Mouse (Mus musculus) ES-Bruce4 (cell line): ENCODE data around the gene Krt16. TPM values are rescaled to one million over a fixed set of nuclear protein-coding genes. Genes with fewer than 3 reads are reported as not detected.

Experiments used
- H3K27ac ChIP-seq: 2 replicates; pipeline ENCODE4 v1.5.1; 2012; ENCODE audit warnings: low read length, inconsistent platforms; ENCODE audit not compliant: insufficient read depth
- H3K27me3 ChIP-seq: 2 replicates; pipeline ENCODE4 v1.6.1; 2012; ENCODE audit warnings: mild to moderate bottlenecking, low read length, inconsistent platforms; ENCODE audit not compliant: control insufficient read depth, poor library complexity, insufficient read depth, severe bottlenecking
- H3K36me3 ChIP-seq: 2 replicates; pipeline ENCODE4 v1.6.1; 2012; ENCODE audit warnings: inconsistent platforms, mild to moderate bottlenecking, low read length, moderate library complexity; ENCODE audit not compliant: control insufficient read depth, poor library complexity, insufficient read depth, severe bottlenecking
- H3K4me1 ChIP-seq: one replicate; pipeline ENCODE4 v1.8.1; 2011; ENCODE audit warnings: low read length; ENCODE audit not compliant: control insufficient read depth, insufficient read depth
- H3K4me3 ChIP-seq: 2 replicates; pipeline ENCODE4 v1.5.1; 2011; ENCODE audit warnings: low read depth, mild to moderate bottlenecking, low read length
- H3K9ac ChIP-seq: 2 replicates; pipeline ENCODE4 v1.6.1; 2012; ENCODE audit warnings: low read depth, mild to moderate bottlenecking, inconsistent platforms; ENCODE audit not compliant: poor library complexity, severe bottlenecking
- H3K9me3 ChIP-seq: replicated peaks from 2 replicates; pipeline ENCODE4 v1.6.1; 2012; ENCODE audit warnings: mild to moderate bottlenecking, low read length, inconsistent platforms; ENCODE audit not compliant: control insufficient read depth, poor library complexity, insufficient read depth, severe bottlenecking
- CTCF ChIP-seq: IDR thresholded peaks from one replicate; pipeline ENCODE4 v1.8.1; 2011; ENCODE audit warnings: low read depth, low read length
- EP300 ChIP-seq: IDR thresholded peaks from 2 replicates; pipeline ENCODE4 v1.6.1; 2011; ENCODE audit warnings: low read depth, low read length; ENCODE audit not compliant: insufficient read depth
- POLR2A ChIP-seq: IDR thresholded peaks from one replicate; pipeline ENCODE4 v1.8.1; 2011; ENCODE audit warnings: low read length; ENCODE audit not compliant: insufficient read depth
- polyA plus RNA-seq: library from polyadenylated mRNA; stranded (reverse); fragments of >200 nt; gene quantifications from 2 replicates; pipeline ENCODE4 v1.2.4, GENCODE M21; 2011; ENCODE audit warnings: low read depth; ENCODE audit not compliant: missing spikeins, insufficient read depth, insufficient read length

The Krt16 gene
- polyA plus RNA-seq, 1 experiment: not detected

GRCm38 (mm10) chr11:100277726-100278480, 29.2 kb upstream of the Krt16 start:
- peak overlapping the region; percentile 79 for H3K27ac ChIP-seq
- TF ChIP-seq CTCF (no peak), EP300 (no peak), POLR2A (no peak)

GRCm38 (mm10) chr11:100275466-100275865, 26.8 kb upstream of the Krt16 start:
- Histone ChIP-seq H3K27me3 (no peaks in the 10 kb centered on the region), H3K4me3 (no peak overlapping the region), H3K9me3 (no peaks in the 10 kb centered on the region), H3K4me1 (peaks cover 16% of the 10 kb centered on the region), H3K9ac (peak overlapping the region; percentile 1), H3K27ac (peak overlapping the region; percentile 94), H3K36me3 (no peaks in the 10 kb centered on the region)
- no peak for TF ChIP-seq POLR2A
- no peak for TF ChIP-seq CTCF
- TF ChIP-seq EP300: peak; percentile 48; the same call in 1 of the 2 replicates

More at GRCm38 (mm10) chr11:100277726-100278480, 29.2 kb upstream of the Krt16 start:
- Histone ChIP-seq H3K4me1 (peaks cover 11% of the 10 kb centered on the region), H3K4me3 (peak overlapping the region; percentile 45), H3K9ac (peak overlapping the region; percentile 22; the same call in 1 of the 2 replicates), H3K36me3 (no peaks in the 10 kb centered on the region), H3K9me3 (no peaks in the 10 kb centered on the region), H3K27me3 (no peaks in the 10 kb centered on the region)

DNA sequence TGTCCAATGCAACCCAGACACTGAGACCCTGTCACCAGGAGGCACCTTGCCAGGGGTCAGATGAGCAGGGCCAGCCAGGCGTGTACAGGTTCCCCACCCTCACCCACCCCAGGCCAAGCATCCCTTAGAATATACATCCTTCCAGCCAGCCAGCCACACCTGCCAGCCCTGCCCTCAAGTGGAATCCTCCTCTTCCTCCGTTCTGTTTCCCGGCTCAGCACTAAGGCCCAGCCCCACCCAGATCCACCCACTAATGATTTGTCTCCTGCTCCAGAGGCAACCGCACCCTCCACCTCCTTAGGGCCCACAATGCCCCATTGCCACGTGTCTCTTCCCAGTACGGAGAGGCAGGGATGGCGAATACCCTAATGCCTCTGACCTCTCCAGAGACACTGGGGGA, 26.0 kb upstream of the Krt16 start:
- H3K4me3 ChIP-seq: no peak overlapping the region
- no peak overlapping the region for H3K9ac ChIP-seq
- peak overlapping the region; percentile 90 for H3K27ac ChIP-seq
- TF ChIP-seq POLR2A: no peak
- peak; percentile 96 for TF ChIP-seq EP300
- TF ChIP-seq CTCF: no peak
- H3K4me1 ChIP-seq: peaks cover 16% of the 10 kb centered on the region
- H3K9me3 ChIP-seq: no peaks in the 10 kb centered on the region
- no peaks in the 10 kb centered on the region for H3K36me3 ChIP-seq
- H3K27me3 ChIP-seq: no peaks in the 10 kb centered on the region

DNA sequence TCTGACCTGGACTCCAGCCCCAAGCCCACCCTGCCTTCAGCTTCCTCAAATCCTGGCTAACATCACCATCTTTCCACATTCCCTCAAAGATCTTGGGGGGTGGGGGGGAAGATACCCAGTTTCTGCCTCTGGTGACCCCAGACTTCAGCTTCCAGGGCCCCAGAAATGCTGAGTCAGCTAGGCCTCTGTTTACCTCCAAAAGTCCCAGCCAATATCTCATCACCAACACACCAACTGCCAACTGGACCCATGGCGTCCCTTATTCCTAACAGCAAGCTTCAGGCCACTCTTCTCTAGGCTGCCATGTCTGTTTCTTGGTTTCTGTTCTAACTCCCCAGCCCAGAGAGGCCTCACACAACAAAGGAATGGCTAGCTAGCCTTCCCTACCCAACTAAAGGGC, 23.2 kb upstream of the Krt16 start:
- H3K36me3 ChIP-seq: no peaks in the 10 kb centered on the region
- H3K4me3 ChIP-seq: no peak overlapping the region
- no peak overlapping the region for H3K9ac ChIP-seq
- no peak for TF ChIP-seq EP300
- TF ChIP-seq CTCF: no peak
- TF ChIP-seq POLR2A: no peak
- H3K27ac ChIP-seq: peak overlapping the region; percentile 46
- H3K27me3 ChIP-seq: no peaks in the 10 kb centered on the region
- peaks cover 15% of the 10 kb centered on the region for H3K4me1 ChIP-seq
- H3K9me3 ChIP-seq: no peaks in the 10 kb centered on the region

DNA sequence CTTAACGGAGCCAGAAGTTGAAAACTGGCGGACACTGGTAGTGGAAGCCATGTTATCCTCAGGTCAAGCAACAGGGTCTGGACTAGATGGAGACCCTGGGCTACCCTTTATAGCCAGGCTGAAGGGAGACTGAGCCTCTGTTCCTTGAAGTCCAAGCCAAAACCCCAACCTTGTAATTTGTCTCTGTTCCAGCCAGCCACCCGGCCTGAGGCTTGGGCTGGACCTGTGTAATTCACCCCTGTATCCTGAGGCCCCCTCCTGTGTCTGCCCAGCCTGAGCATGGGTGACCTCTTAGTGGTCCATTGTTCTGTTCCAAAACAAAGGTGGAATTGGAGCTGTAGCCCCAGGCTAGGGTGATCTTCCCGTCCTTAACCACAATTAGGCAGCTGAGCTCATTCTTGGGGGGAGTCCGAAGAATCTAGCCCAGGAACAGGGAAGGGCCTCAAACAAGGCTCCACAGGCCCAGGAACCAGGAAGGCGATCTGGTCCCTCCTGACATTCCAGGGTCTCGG, 21.2 kb upstream of the Krt16 start, which contains the start of gene Krt42:
Krt42 (minus strand) TSS at position 51 of the 512 bp plus-strand sequence.
- no peaks in the 10 kb centered on the region for H3K36me3 ChIP-seq
- H3K27ac ChIP-seq: peak within 1 kb of the TSS; percentile 19; the same call in 1 of the 2 replicates
- no peak within 1 kb of the TSS for H3K9ac ChIP-seq
- H3K27me3 ChIP-seq: no peaks in the 10 kb centered on the region
- H3K9me3 ChIP-seq: no peaks in the 10 kb centered on the region
- TF ChIP-seq CTCF: no peak
- no peak for TF ChIP-seq POLR2A
- peak; percentile 87 for TF ChIP-seq EP300
- peaks cover 16% of the 10 kb centered on the region for H3K4me1 ChIP-seq
- peak within 1 kb of the TSS; percentile 0; the same call in 1 of the 2 replicates for H3K4me3 ChIP-seq
